In genomic region chr8:120364093-120364725, GRCm38 (mm10) we compare ENCODE assay signal across 8 mouse cellular contexts.
DNase-seq lines count a peak whose midpoint lies in the region; ATAC-seq and TF ChIP-seq lines count a peak whose summit lies in the region.

No protein-coding gene starts in this region.

- 0 out of 2 replicates have a peak overlapping the region, but pooled peaks have one; percentile 2 for H3K9ac ChIP-seq in intestine, embryonic 16.5 days (ENCODE audit: low read depth, low read length)

- no peaks in the 10 kb centered on the region for H3K4me1 ChIP-seq in cortical plate, adult 2 months (ENCODE audit: control insufficient read depth, insufficient read depth, low read length)
- peaks cover 46% of the 10 kb centered on the region for H3K4me1 ChIP-seq in intestine, embryonic 16.5 days (ENCODE audit: control insufficient read depth, insufficient read depth, low read length)
- peaks cover 19% of the 10 kb centered on the region for H3K4me1 ChIP-seq in lung, adult 2 months (ENCODE audit: control insufficient read depth, insufficient read depth, low read length)

- H3K27ac ChIP-seq in cortical plate, adult 2 months (ENCODE audit: insufficient read depth, low read length): no peak overlapping the region
- H3K27ac ChIP-seq in intestine, embryonic 16.5 days (ENCODE audit: low read length): 0 out of 2 replicates have a peak overlapping the region, but pooled peaks have one; percentile 23

- intact Hi-C loops in left cerebral cortex, postnatal 4 days (cut with DNase I): no loop called here

- peak; percentile 85 for DNase-seq in 416B (ENCODE audit: low read depth)
- no peak for DNase-seq in lung, adult 2 months
- peak; percentile 72 to 82 for DNase-seq in spleen, postnatal 10 days (ENCODE audit: low spot score in 2 of 2)
- DNase-seq in yolk sac, embryonic 10.5 days (ENCODE audit: low spot score): no peak
- no peak for DNase-seq in left cerebral cortex, postnatal 4 days

- H3K79me2 ChIP-seq in C2C12 (ENCODE audit: control insufficient read depth, insufficient read depth): no peaks in the 10 kb centered on the region

- H3K4me3 ChIP-seq in C2C12 (ENCODE audit: insufficient read depth, poor library complexity, severe bottlenecking): no peak overlapping the region
- no peak overlapping the region for H3K4me3 ChIP-seq in cortical plate, adult 2 months (ENCODE audit: insufficient read depth, low read length)
- no peak overlapping the region for H3K4me3 ChIP-seq in intestine, embryonic 16.5 days (ENCODE audit: low read length)
- no peak overlapping the region for H3K4me3 ChIP-seq in lung, adult 2 months (replicated peaks; ENCODE audit: extremely low read depth, low read depth, low read length)

- no peaks in the 10 kb centered on the region for H3K79me3 ChIP-seq in C2C12 (ENCODE audit: low read depth)

- H3K27me3 ChIP-seq in C2C12 (ENCODE audit: control insufficient read depth, insufficient read depth, insufficient read length): no peaks in the 10 kb centered on the region
- no peaks in the 10 kb centered on the region for H3K27me3 ChIP-seq in intestine, embryonic 16.5 days (replicated peaks; ENCODE audit: control insufficient read depth, insufficient read depth, low read length)

- TF ChIP-seq POLR2A in cortical plate, adult 2 months (IDR thresholded peaks at IDR 0.05; ENCODE audit: extremely low read depth, insufficient read depth, low read length): no peak
- TF ChIP-seq POLR2A in lung, adult 2 months (IDR thresholded peaks at IDR 0.05; ENCODE audit: borderline replicate concordance, extremely low read depth, low read depth, low read length): no peak

- ATAC-seq in intestine, embryonic 16.5 days: peak; percentile 15; the same call in 1 of the 2 replicates

- WGBS in intestine, embryonic 16.5 days: 41% methylated on average over 7 of the region's 7 CpGs
- WGBS in lung, adult 2 months: 30% methylated on average over 7 of the region's 7 CpGs

- H3K9me3 ChIP-seq in intestine, embryonic 16.5 days (ENCODE audit: control insufficient read depth, low read length): no peaks in the 10 kb centered on the region

- no peaks in the 10 kb centered on the region for H3K36me3 ChIP-seq in C2C12 (ENCODE audit: control insufficient read depth, insufficient read depth)
- H3K36me3 ChIP-seq in intestine, embryonic 16.5 days (ENCODE audit: control insufficient read depth, insufficient read depth, low read length): no peaks in the 10 kb centered on the region

- H3ac ChIP-seq in C2C12 (ENCODE audit: control insufficient read depth, insufficient read length, low read depth): no peak overlapping the region

- H3K4me2 ChIP-seq in intestine, embryonic 16.5 days (ENCODE audit: low read depth, low read length): no peak overlapping the region

- peak; percentile 38 for TF ChIP-seq CTCF in C2C12 (IDR thresholded peaks at IDR 0.05; ENCODE audit: control insufficient read depth, insufficient read depth, insufficient read length)
- 0 out of 2 replicates have a peak, but pooled peaks have one; percentile 12 for TF ChIP-seq CTCF in cortical plate, adult 2 months (IDR thresholded peaks at IDR 0.05; ENCODE audit: extremely low read depth, insufficient read depth, low read length)
- peak; percentile 50; the same call in 1 of the 2 replicates for TF ChIP-seq CTCF in lung, adult 2 months (IDR thresholded peaks at IDR 0.05; ENCODE audit: insufficient read depth, low read length)

TF ChIP-seq in C2C12, 6 proteins besides CTCF, POLR2A, EP300 and RAD21:
- no peak for TF ChIP-seq USF1 (IDR thresholded peaks at IDR 0.05; ENCODE audit: low read depth)
- no peak for TF ChIP-seq MYOG (IDR thresholded peaks at IDR 0.05; ENCODE audit: control insufficient read depth, extremely low read depth, insufficient read length)
- no peak for TF ChIP-seq MYOD1 (IDR thresholded peaks at IDR 0.05; ENCODE audit: control insufficient read depth, insufficient read length, low read depth)
- TF ChIP-seq MAX (IDR thresholded peaks at IDR 0.05): no peak
- TF ChIP-seq FOSL1 (IDR thresholded peaks at IDR 0.05; ENCODE audit: insufficient read depth, low read length, poor library complexity, severe bottlenecking): no peak
- no peak for TF ChIP-seq CEBPB (IDR thresholded peaks at IDR 0.05; ENCODE audit: low read depth)

Comparison
In these comparisons a context has a peak if more than half of its experiments do, and no peak if none do; other contexts are left out.
1. DNase-seq: peak in 416B (single experiment) and spleen, postnatal 10 days (2 of 2); none in lung, adult 2 months (single experiment), yolk sac, embryonic 10.5 days (single experiment) and left cerebral cortex, postnatal 4 days (single experiment).
2. Peak in every context shown above with its lines, with median percentiles within 50 percentile points of each other: CTCF ChIP-seq.